Mouse (Mus musculus): ENCODE data around the gene Cog4. TPM values are rescaled to one million over a fixed set of nuclear protein-coding genes. Genes with fewer than 3 reads are reported as not detected.

Cog4 gene
- total and polyA plus RNA-seq, 3 experiments = 24.9 to 35.2 (median 27.5) TPM

DNA sequence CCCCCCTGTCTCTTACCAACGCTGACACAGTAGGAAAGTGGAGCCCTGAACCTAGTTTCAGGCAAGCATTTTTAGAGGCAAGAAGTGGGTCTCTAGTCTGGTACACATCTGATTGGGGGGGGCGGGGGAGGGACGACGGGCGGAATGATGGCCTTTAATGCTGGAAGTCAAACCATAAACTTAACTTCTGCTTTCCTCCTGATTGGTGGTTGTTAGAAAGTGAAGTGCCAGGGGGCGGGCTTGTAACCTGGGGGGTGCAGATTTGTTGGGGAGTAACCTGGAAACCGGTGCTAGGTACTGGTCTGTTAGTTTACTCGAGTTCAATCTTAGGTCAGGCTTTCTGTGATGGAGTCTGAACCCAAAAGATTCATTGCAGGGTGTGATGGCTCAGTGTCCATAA is 72.1 kb downstream of the Cog4 start:
- in situ Hi-C loops (cut with MboI; ENCODE audit: low pct_ligation_motif_present, low pct_unique_long_range_greater_than_20kb, low sequenced_read_pairs) (no loop called here), dilution Hi-C loops (cut with MboI; ENCODE audit: extremely low pct_ligation_motif_present, extremely low pct_unique_long_range_greater_than_20kb, low sequenced_read_pairs) (no loop called here)
- H3K36me3 ChIP-seq (replicated peaks in 1 of 2; ENCODE audit: control insufficient read depth in 1 of 2, insufficient read depth in 1 of 2, low read length in 1 of 2) = peaks cover 4 to 14% of the 10 kb centered on the region in 2 experiments
- no peak overlapping the region for H3K27ac ChIP-seq (ENCODE audit: insufficient read depth, low read depth)
- no peaks in the 10 kb centered on the region for H3K27me3 ChIP-seq (replicated peaks)
- DNase-seq (ENCODE audit: extremely low read depth) = no peak
- no peak overlapping the region for H3K4me2 ChIP-seq (ENCODE audit: insufficient read depth, low read depth, poor library complexity, severe bottlenecking)
- H3K9ac ChIP-seq (ENCODE audit: insufficient read depth, low read depth) = no peak overlapping the region
- TF ChIP-seq POLR2A (IDR thresholded peaks at IDR 0.05; ENCODE audit: low read depth, low read length) (no peak), IRF4 (IDR thresholded peaks at IDR 0.05; ENCODE audit: low read depth, low read length) (no peak), MAFK (IDR thresholded peaks at IDR 0.05; ENCODE audit: insufficient replicate concordance, low read length) (no peak)
- peaks cover 4% of the 10 kb centered on the region for H3K9me3 ChIP-seq (replicated peaks; ENCODE audit: low read length)
- peaks cover 37% of the 10 kb centered on the region for H3K79me2 ChIP-seq (replicated peaks; ENCODE audit: control insufficient read depth, extremely low read depth, insufficient read depth, poor library complexity, severe bottlenecking)
- H3K4me3 ChIP-seq (replicated peaks in 1 of 3; ENCODE audit: low read depth in 2 of 3, low read length in 2 of 3, poor library complexity in 1 of 3) = no peak overlapping the region
- H3K4me1 ChIP-seq (ENCODE audit: control insufficient read depth in 1 of 2, insufficient read depth in 2 of 2) = peaks cover 3 to 44% of the 10 kb centered on the region in 2 experiments

GRCm38 (mm10) chr8:110919341-110920031 is 73.1 kb downstream of the Cog4 start, which contains the start of gene St3gal2:
TSS of gene St3gal2 (plus strand) at chr8:110919922.
- H3K36me3 ChIP-seq (replicated peaks in 1 of 2; ENCODE audit: control insufficient read depth in 1 of 2, insufficient read depth in 1 of 2, low read length in 1 of 2) = peaks cover 4 to 22% of the 10 kb centered on the region in 2 experiments
- peak; percentile 97 for TF ChIP-seq CHD2 (IDR thresholded peaks at IDR 0.05; ENCODE audit: low read length)
- peak; percentile 100 for TF ChIP-seq KAT2A (IDR thresholded peaks at IDR 0.05; ENCODE audit: insufficient replicate concordance, low read length)
- TF ChIP-seq MAX (IDR thresholded peaks at IDR 0.05; ENCODE audit: low read length) = no peak
- TF ChIP-seq CHD1 (IDR thresholded peaks at IDR 0.05; ENCODE audit: low read depth, low read length) = no peak
- peak; percentile 84; the same call in 1 of the 2 replicates for TF ChIP-seq MYC (IDR thresholded peaks at IDR 0.05; ENCODE audit: low read depth, low read length)
- TF ChIP-seq MAFK (IDR thresholded peaks at IDR 0.05; ENCODE audit: insufficient replicate concordance, low read length) = no peak
- TF ChIP-seq IRF4 (IDR thresholded peaks at IDR 0.05; ENCODE audit: low read depth, low read length) = peak; percentile 96
- TF ChIP-seq HCFC1 (IDR thresholded peaks at IDR 0.05; ENCODE audit: low read depth, low read length) = peak; percentile 99
- TF ChIP-seq ETS1 (conservative IDR thresholded peaks at IDR 0.05; ENCODE audit: low read depth, low read length) = no peak
- TF ChIP-seq SMC3 (IDR thresholded peaks at IDR 0.05; ENCODE audit: low read depth, low read length) = no peak; the same call in 1 of the 2 replicates
- TF ChIP-seq POLR2AphosphoS2 (IDR thresholded peaks at IDR 0.05; ENCODE audit: low read depth, low read length) = no peak
- TF ChIP-seq RCOR1 (conservative IDR thresholded peaks at IDR 0.05; ENCODE audit: low read depth, low read length) = no peak
- peak; percentile 83 for TF ChIP-seq MEF2A (IDR thresholded peaks at IDR 0.05; ENCODE audit: borderline replicate concordance, low read depth, low read length)
- TF ChIP-seq CTCF (conservative IDR thresholded peaks at IDR 0.05 in 1 of 2, IDR thresholded peaks at IDR 0.05 in 1 of 2; ENCODE audit: low read depth in 2 of 2, low read length in 2 of 2) = no peak
- TF ChIP-seq PAX5 (IDR thresholded peaks at IDR 0.05; ENCODE audit: low read length) = no peak
- TF ChIP-seq GABPA (IDR thresholded peaks at IDR 0.05; ENCODE audit: insufficient replicate concordance, low read depth, low read length) = peak; percentile 95; the same call in 1 of the 2 replicates
- TF ChIP-seq USF2 (conservative IDR thresholded peaks at IDR 0.05; ENCODE audit: low read depth, low read length) = no peak
- TF ChIP-seq E2F4 (IDR thresholded peaks at IDR 0.05; ENCODE audit: insufficient replicate concordance, low read depth, low read length) = no peak
- TF ChIP-seq MXI1 (IDR thresholded peaks at IDR 0.05; ENCODE audit: low read depth, low read length) = peak; percentile 80; the same call in 1 of the 2 replicates
- TF ChIP-seq ELF1 (IDR thresholded peaks at IDR 0.05; ENCODE audit: low read depth, low read length) = peak; percentile 82
- no peak; the same call in none of the 2 replicates for TF ChIP-seq SIN3A (IDR thresholded peaks at IDR 0.05; ENCODE audit: low read length)
- TF ChIP-seq ZKSCAN1 (IDR thresholded peaks at IDR 0.05; ENCODE audit: borderline replicate concordance, low read depth, low read length) = no peak
- TF ChIP-seq BHLHE40 (IDR thresholded peaks at IDR 0.05; ENCODE audit: low read depth, low read length) = peak; percentile 33; the same call in 1 of the 2 replicates
- no peak for TF ChIP-seq NELFE (IDR thresholded peaks at IDR 0.05; ENCODE audit: low read depth, low read length)
- no peak for TF ChIP-seq ZMIZ1 (IDR thresholded peaks at IDR 0.05; ENCODE audit: low read depth, low read length)
- peak; percentile 6; the same call in 1 of the 2 replicates for TF ChIP-seq USF1 (IDR thresholded peaks at IDR 0.05; ENCODE audit: low read depth, low read length)
- TF ChIP-seq ZNF384 (IDR thresholded peaks at IDR 0.05; ENCODE audit: low read depth, low read length) = no peak
- no peak for TF ChIP-seq RAD21 (IDR thresholded peaks at IDR 0.05; ENCODE audit: low read depth, low read length)
- TF ChIP-seq TBP (conservative IDR thresholded peaks at IDR 0.05; ENCODE audit: low read depth, low read length) = 0 out of 2 replicates have a peak, but pooled peaks have one; percentile 35
- TF ChIP-seq MAZ (IDR thresholded peaks at IDR 0.05; ENCODE audit: low read depth, low read length) = peak; percentile 100
- peak; percentile 51; the same call in 1 of the 2 replicates for TF ChIP-seq NRF1 (IDR thresholded peaks at IDR 0.05; ENCODE audit: low read depth, low read length)

More at GRCm38 (mm10) chr8:110919341-110920031, 73.1 kb downstream of the Cog4 start, which contains the start of gene St3gal2:
- H3K79me2 ChIP-seq (replicated peaks; ENCODE audit: control insufficient read depth, extremely low read depth, insufficient read depth, poor library complexity, severe bottlenecking) = peaks cover 45% of the 10 kb centered on the region
- H3K4me1 ChIP-seq (ENCODE audit: control insufficient read depth in 1 of 2, insufficient read depth in 2 of 2) = peaks cover 7 to 55% of the 10 kb centered on the region in 2 experiments
- H3K9me3 ChIP-seq (replicated peaks; ENCODE audit: low read length) = peaks cover 4% of the 10 kb centered on the region
- peak; percentile 93 for DNase-seq (ENCODE audit: extremely low read depth)
- peak within 1 kb of the TSS; percentile 96 for H3K9ac ChIP-seq (ENCODE audit: insufficient read depth, low read depth)
- H3K4me2 ChIP-seq (ENCODE audit: insufficient read depth, low read depth, poor library complexity, severe bottlenecking) = peak within 1 kb of the TSS; percentile 89
- H3K4me3 ChIP-seq (replicated peaks in 1 of 3; ENCODE audit: low read depth in 2 of 3, low read length in 2 of 3, poor library complexity in 1 of 3) = peak within 1 kb of the TSS; percentile 87 to 98 (median 89)
- in situ Hi-C loops (cut with MboI; ENCODE audit: low pct_ligation_motif_present, low pct_unique_long_range_greater_than_20kb, low sequenced_read_pairs) (no loop called here), dilution Hi-C loops (cut with MboI; ENCODE audit: extremely low pct_ligation_motif_present, extremely low pct_unique_long_range_greater_than_20kb, low sequenced_read_pairs) (no loop called here)
- no peaks in the 10 kb centered on the region for H3K27me3 ChIP-seq (replicated peaks)
- H3K27ac ChIP-seq (ENCODE audit: insufficient read depth, low read depth) = peak within 1 kb of the TSS; percentile 72
